Mouse (Mus musculus): Measurements from ENCODE around the gene Dmc1.

Dmc1 gene

GRCm38 (mm10) chr15:79604990-79605665, at the start of gene Dmc1:
Gene Dmc1, minus strand, starts transcription at chr15:79605109.
- DNase-seq (ENCODE audit: low spot score) = peak; percentile 91

- DNase-seq (ENCODE audit: low spot score) = peak; percentile 52
Observed at GRCm38 (mm10) chr15:79651481-79651880, 46.6 kb upstream of the Dmc1 start.

- peak; percentile 67 for DNase-seq (ENCODE audit: low spot score)
Observed at GRCm38 (mm10) chr15:79650569-79650968, 45.7 kb upstream of the Dmc1 start.

- no peak for DNase-seq (ENCODE audit: low spot score)
Observed at GRCm38 (mm10) chr15:79648130-79648529, 43.2 kb upstream of the Dmc1 start.

- DNase-seq (ENCODE audit: low spot score) = no peak
Observed at GRCm38 (mm10) chr15:79645483-79645882, 40.6 kb upstream of the Dmc1 start.

GRCm38 (mm10) chr15:79641135-79641817, 36.4 kb upstream of the Dmc1 start:
- no peak for DNase-seq (ENCODE audit: low spot score)

GRCm38 (mm10) chr15:79630471-79630870, 25.6 kb upstream of the Dmc1 start:
- DNase-seq (ENCODE audit: low spot score) = no peak

GRCm38 (mm10) chr15:79619770-79620414, 15.0 kb upstream of the Dmc1 start:
- peak; percentile 58 for DNase-seq (ENCODE audit: low spot score)

GRCm38 (mm10) chr15:79618456-79618855, 13.5 kb upstream of the Dmc1 start:
- DNase-seq (ENCODE audit: low spot score) = no peak

GRCm38 (mm10) chr15:79617135-79617534, 12.2 kb upstream of the Dmc1 start:
- no peak for DNase-seq (ENCODE audit: low spot score)

- DNase-seq (ENCODE audit: low spot score) = no peak
Observed at GRCm38 (mm10) chr15:79616729-79617128, 11.8 kb upstream of the Dmc1 start.

GRCm38 (mm10) chr15:79615501-79615900, 10.6 kb upstream of the Dmc1 start:
- no peak for DNase-seq (ENCODE audit: low spot score)

GRCm38 (mm10) chr15:79609226-79609625, 4.3 kb upstream of the Dmc1 start:
- no peak for DNase-seq (ENCODE audit: low spot score)

GRCm38 (mm10) chr15:79608214-79608613, 3.3 kb upstream of the Dmc1 start:
- no peak for DNase-seq (ENCODE audit: low spot score)

GRCm38 (mm10) chr15:79607757-79608156, 2.8 kb upstream of the Dmc1 start:
- DNase-seq (ENCODE audit: low spot score) = no peak

- DNase-seq (ENCODE audit: low spot score) = no peak
Observed at GRCm38 (mm10) chr15:79606161-79606560, 1.3 kb upstream of the Dmc1 start.

GRCm38 (mm10) chr15:79600176-79600575, 4.7 kb downstream of the Dmc1 start:
- no peak for DNase-seq (ENCODE audit: low spot score)

GRCm38 (mm10) chr15:79598715-79599114, 6.2 kb downstream of the Dmc1 start:
- DNase-seq (ENCODE audit: low spot score) = no peak

GRCm38 (mm10) chr15:79581581-79581980, 23.3 kb downstream of the Dmc1 start:
- no peak for DNase-seq (ENCODE audit: low spot score)

GRCm38 (mm10) chr15:79577671-79578426, 27.1 kb downstream of the Dmc1 start:
- no peak for DNase-seq (ENCODE audit: low spot score)

- DNase-seq (ENCODE audit: low spot score) = no peak
Observed at GRCm38 (mm10) chr15:79576947-79577346, 28.0 kb downstream of the Dmc1 start.

- no peak for DNase-seq (ENCODE audit: low spot score)
Observed at GRCm38 (mm10) chr15:79575543-79576222, 29.2 kb downstream of the Dmc1 start.
